Mouse (Mus musculus) CD4-positive helper T cell, adult 2 months (primary cell): ENCODE data around the gene Fcho2.

Source experiments
- DNase-seq: peaks from one replicate; pipeline ENCODE4 v3.0.0-alpha.2; 2012; ENCODE audit warnings: low read depth, missing footprints, low spot score

Fcho2 gene

GRCm38 (mm10) chr13:98680470-98681060, 134.7 kb downstream of the Fcho2 start:
- DNase-seq = no peak

GRCm38 (mm10) chr13:98679631-98680041, 135.6 kb downstream of the Fcho2 start:
- no peak for DNase-seq

GRCm38 (mm10) chr13:98679230-98679629, 136.0 kb downstream of the Fcho2 start:
- no peak for DNase-seq

GRCm38 (mm10) chr13:98673922-98674321, 141.3 kb downstream of the Fcho2 start:
- no peak for DNase-seq
